Mouse (Mus musculus): ENCODE measurements around the gene Lrrn2.

DNA sequence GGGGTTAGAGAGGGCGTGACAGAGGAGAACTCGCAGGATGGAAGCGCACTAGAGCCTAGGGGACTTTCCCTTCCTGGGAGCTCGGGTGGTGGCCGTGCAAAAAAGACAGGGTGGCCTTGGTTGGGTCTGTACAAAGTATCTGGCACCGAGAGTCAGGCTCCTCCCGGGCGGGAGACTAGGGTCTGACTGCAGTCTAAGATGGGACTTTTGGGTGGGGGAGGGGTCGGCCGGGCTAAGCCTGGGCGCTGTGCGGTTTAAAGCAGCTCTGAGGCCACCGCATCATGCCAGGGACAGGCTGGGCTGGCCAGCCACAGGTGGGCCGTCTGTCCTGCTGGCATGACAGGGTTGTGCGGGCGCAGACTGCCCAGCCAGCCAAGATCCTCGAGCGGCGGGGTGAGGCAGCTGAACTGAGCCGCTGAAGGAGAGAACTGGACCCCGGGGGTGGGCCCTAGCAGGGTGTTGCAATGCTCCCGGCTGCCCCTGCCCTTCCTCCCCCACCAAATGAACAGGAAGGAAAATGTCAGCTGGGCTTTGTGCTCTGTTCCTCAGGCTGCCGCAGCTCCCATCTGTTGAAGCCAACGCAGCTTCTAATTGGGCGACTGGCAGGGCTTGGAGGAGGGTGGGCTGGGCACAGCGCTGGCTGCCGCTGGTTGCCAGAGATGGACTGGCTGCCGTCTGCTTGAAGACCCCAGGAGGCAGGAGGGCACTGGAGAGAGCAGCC is 1.1 kb downstream of the Lrrn2 start:
- TF ChIP-seq POLR2AphosphoS2 (IDR thresholded peaks at IDR 0.05; ENCODE audit: insufficient read length, low read depth) (no peak), POLR2A (IDR thresholded peaks at IDR 0.05; ENCODE audit: insufficient read length, low read depth) (no peak)

Measured in myocyte (in vitro differentiated cells).